Mouse (Mus musculus) right cerebral cortex, adult 18-20 months (tissue): ENCODE measurements around the gene Igfbp6.

Source experiments
- DNase-seq: peaks from one replicate; pipeline ENCODE4 v3.0.0; 2022; ENCODE audit warnings: mixed read lengths

Igfbp6 gene

GRCm38 (mm10) chr15:102178279-102178678, 34.1 kb downstream of the Igfbp6 start:
- peak; percentile 73 for DNase-seq

- no peak for DNase-seq
Measured at GRCm38 (mm10) chr15:102179106-102179505, 34.9 kb downstream of the Igfbp6 start.

- no peak for DNase-seq
Measured at GRCm38 (mm10) chr15:102179924-102180323, 35.8 kb downstream of the Igfbp6 start.

- no peak for DNase-seq
Measured at GRCm38 (mm10) chr15:102183076-102183475, 38.9 kb downstream of the Igfbp6 start.

- no peak for DNase-seq
Measured at GRCm38 (mm10) chr15:102186239-102186638, 42.1 kb downstream of the Igfbp6 start.

- DNase-seq, result no peak
Measured at GRCm38 (mm10) chr15:102188096-102188495, 43.9 kb downstream of the Igfbp6 start.

GRCm38 (mm10) chr15:102188883-102189282, 44.7 kb downstream of the Igfbp6 start:
- no peak for DNase-seq

- no peak for DNase-seq
Measured at GRCm38 (mm10) chr15:102191699-102192098, 47.5 kb downstream of the Igfbp6 start.

- no peak for DNase-seq
Measured at GRCm38 (mm10) chr15:102192271-102192812, 48.2 kb downstream of the Igfbp6 start.

- DNase-seq, result no peak
Measured at GRCm38 (mm10) chr15:102192820-102193386, 48.7 kb downstream of the Igfbp6 start.

GRCm38 (mm10) chr15:102193652-102194051, 49.5 kb downstream of the Igfbp6 start:
- DNase-seq, result no peak

GRCm38 (mm10) chr15:102194439-102194838, 50.3 kb downstream of the Igfbp6 start:
- no peak for DNase-seq

- no peak for DNase-seq
Measured at GRCm38 (mm10) chr15:102195373-102195772, 51.2 kb downstream of the Igfbp6 start.

GRCm38 (mm10) chr15:102198841-102199240, 54.7 kb downstream of the Igfbp6 start:
- DNase-seq, result no peak
